Mouse (Mus musculus): ENCODE data around the gene Zfp106. TPM values are rescaled to one million over a fixed set of nuclear protein-coding genes. Genes with fewer than 3 reads are reported as not detected.
"Not testable (repeated sequence)": the region's sequence is repeated elsewhere in the genome, so short reads cannot be mapped to it uniquely, and the experiment has no call there.

The Zfp106 gene
- polyA plus RNA-seq, 1 experiment from 2014 or later: 42.4 TPM

- not testable (repeated sequence) for H3K4me1 ChIP-seq; H3K4me2 ChIP-seq; H3K9me3 ChIP-seq; H3K9ac ChIP-seq; H3K36me3 ChIP-seq; H3K4me3 ChIP-seq; H3K27ac ChIP-seq; H3K27me3 ChIP-seq; ATAC-seq (ENCODE audit: borderline replicate concordance, extremely low read depth, low FRiP score, low TSS enrichment)
- 95% methylated on average over 3 of the region's 3 CpGs for WGBS
These were observed 8.5 kb upstream of the Zfp106 start for GRCm38 (mm10) chr2:120572161-120572560.

- Histone ChIP-seq H3K27ac (no peak overlapping the region), H3K36me3 (peaks cover 4% of the 10 kb centered on the region), H3K9ac (no peak overlapping the region), H3K4me1 (peaks cover 8% of the 10 kb centered on the region), H3K4me2 (no peak overlapping the region), H3K27me3 (no peaks in the 10 kb centered on the region), H3K9me3 (no peaks in the 10 kb centered on the region), H3K4me3 (no peak overlapping the region)
- no peak for ATAC-seq (ENCODE audit: borderline replicate concordance, extremely low read depth, low FRiP score, low TSS enrichment)
- WGBS: 95% methylated on average over 3 of the region's 3 CpGs
These were observed 7.4 kb upstream of the Zfp106 start for GRCm38 (mm10) chr2:120571081-120571480.

- Histone ChIP-seq H3K36me3 (peaks cover 4% of the 10 kb centered on the region), H3K27ac (peak overlapping the region; percentile 92), H3K9ac (peak overlapping the region; percentile 69), H3K27me3 (no peaks in the 10 kb centered on the region), H3K4me2 (peak overlapping the region; percentile 66), H3K4me3 (peak overlapping the region; percentile 61), H3K9me3 (no peaks in the 10 kb centered on the region), H3K4me1 (peaks cover 14% of the 10 kb centered on the region)
- peak; percentile 61 for ATAC-seq (ENCODE audit: borderline replicate concordance, extremely low read depth, low FRiP score, low TSS enrichment)
- WGBS: under 1% methylated on average over 22 of the region's 22 CpGs
These were observed 4.2 kb upstream of the Zfp106 start for GRCm38 (mm10) chr2:120567798-120568320.

GRCm38 (mm10) chr2:120566886-120567797 lies 3.5 kb upstream of the Zfp106 start, which contains the start of gene Snap23:
Gene Snap23 (plus strand): TSS chr2:120567671.
- peak; percentile 96 for ATAC-seq (ENCODE audit: borderline replicate concordance, extremely low read depth, low FRiP score, low TSS enrichment)
- Histone ChIP-seq H3K4me1 (peaks cover 20% of the 10 kb centered on the region), H3K27me3 (no peaks in the 10 kb centered on the region), H3K9ac (peak within 1 kb of the TSS; percentile 69), H3K4me3 (peak within 1 kb of the TSS; percentile 61), H3K36me3 (peaks cover 4% of the 10 kb centered on the region), H3K27ac (peak within 1 kb of the TSS; percentile 92), H3K4me2 (peak within 1 kb of the TSS; percentile 66), H3K9me3 (no peaks in the 10 kb centered on the region)
- WGBS: under 1% methylated on average over 42 of the region's 42 CpGs

GRCm38 (mm10) chr2:120565363-120565762 lies 1.7 kb upstream of the Zfp106 start:
- no peak overlapping the region for H3K4me2 ChIP-seq
- no peak for ATAC-seq (ENCODE audit: borderline replicate concordance, extremely low read depth, low FRiP score, low TSS enrichment)
- H3K36me3 ChIP-seq: no peaks in the 10 kb centered on the region
- H3K9me3 ChIP-seq: no peaks in the 10 kb centered on the region
- no peak overlapping the region for H3K27ac ChIP-seq
- H3K9ac ChIP-seq: no peak overlapping the region
- 70% methylated on average over 2 of the region's 2 CpGs for WGBS
- no peak overlapping the region for H3K4me3 ChIP-seq
- H3K4me1 ChIP-seq: peaks cover 25% of the 10 kb centered on the region
- H3K27me3 ChIP-seq: no peaks in the 10 kb centered on the region

- WGBS: 87% methylated on average over 4 of the region's 4 CpGs
- ATAC-seq (ENCODE audit: borderline replicate concordance, extremely low read depth, low FRiP score, low TSS enrichment); H3K9me3 ChIP-seq; H3K36me3 ChIP-seq; H3K27ac ChIP-seq; H3K9ac ChIP-seq; H3K27me3 ChIP-seq; H3K4me2 ChIP-seq; H3K4me3 ChIP-seq: not testable (repeated sequence)
- H3K4me1 ChIP-seq: peaks cover 25% of the 10 kb centered on the region
These were observed 1.0 kb upstream of the Zfp106 start for GRCm38 (mm10) chr2:120564548-120565188.

- peaks cover 17% of the 10 kb centered on the region for H3K4me1 ChIP-seq
- no peaks in the 10 kb centered on the region for H3K27me3 ChIP-seq
- WGBS: 17% methylated on average over 9 of the region's 9 CpGs
- no peak for ATAC-seq (ENCODE audit: borderline replicate concordance, extremely low read depth, low FRiP score, low TSS enrichment)
- peak overlapping the region; percentile 71 for H3K4me2 ChIP-seq
- no peaks in the 10 kb centered on the region for H3K36me3 ChIP-seq
- H3K9me3 ChIP-seq: no peaks in the 10 kb centered on the region
- H3K27ac ChIP-seq: no peak overlapping the region
- peak overlapping the region; percentile 88 for H3K9ac ChIP-seq
- peak overlapping the region; percentile 82 for H3K4me3 ChIP-seq
These were observed 796 bp downstream of the Zfp106 start for GRCm38 (mm10) chr2:120562859-120563234.

GRCm38 (mm10) chr2:120561524-120561923 lies 2.1 kb downstream of the Zfp106 start:
- ATAC-seq (ENCODE audit: borderline replicate concordance, extremely low read depth, low FRiP score, low TSS enrichment): no peak
- Histone ChIP-seq H3K4me2 (no peak overlapping the region), H3K27ac (no peak overlapping the region), H3K4me3 (no peak overlapping the region), H3K36me3 (no peaks in the 10 kb centered on the region), H3K9ac (no peak overlapping the region), H3K9me3 (no peaks in the 10 kb centered on the region), H3K27me3 (no peaks in the 10 kb centered on the region), H3K4me1 (peaks cover 17% of the 10 kb centered on the region)
- 67% methylated on average over 1 of the region's 1 CpGs for WGBS

GRCm38 (mm10) chr2:120558813-120559212 lies 4.8 kb downstream of the Zfp106 start:
- no peak for ATAC-seq (ENCODE audit: borderline replicate concordance, extremely low read depth, low FRiP score, low TSS enrichment)
- H3K27ac ChIP-seq: no peak overlapping the region
- no peak overlapping the region for H3K4me3 ChIP-seq
- peaks cover 14% of the 10 kb centered on the region for H3K4me1 ChIP-seq
- H3K9me3 ChIP-seq: no peaks in the 10 kb centered on the region
- H3K4me2 ChIP-seq: no peak overlapping the region
- H3K27me3 ChIP-seq: no peaks in the 10 kb centered on the region
- WGBS: 80% methylated on average over 3 of the region's 3 CpGs
- H3K9ac ChIP-seq: no peak overlapping the region
- peaks cover 8% of the 10 kb centered on the region for H3K36me3 ChIP-seq

GRCm38 (mm10) chr2:120556868-120557267 lies 6.8 kb downstream of the Zfp106 start:
- Histone ChIP-seq H3K9me3 (no peaks in the 10 kb centered on the region), H3K4me2 (no peak overlapping the region), H3K4me1 (0 out of 2 replicates have a peak, but pooled peaks cover 3% of the 10 kb centered on the region), H3K27ac (no peak overlapping the region), H3K36me3 (peaks cover 22% of the 10 kb centered on the region), H3K9ac (no peak overlapping the region), H3K27me3 (no peaks in the 10 kb centered on the region), H3K4me3 (no peak overlapping the region)
- ATAC-seq (ENCODE audit: borderline replicate concordance, extremely low read depth, low FRiP score, low TSS enrichment): no peak
- 47% methylated on average over 3 of the region's 3 CpGs for WGBS

GRCm38 (mm10) chr2:120544732-120545131 lies 18.9 kb downstream of the Zfp106 start:
- H3K4me3 ChIP-seq: no peak overlapping the region
- no peak overlapping the region for H3K9ac ChIP-seq
- no peaks in the 10 kb centered on the region for H3K9me3 ChIP-seq
- H3K36me3 ChIP-seq: peaks cover 21% of the 10 kb centered on the region
- ATAC-seq (ENCODE audit: borderline replicate concordance, extremely low read depth, low FRiP score, low TSS enrichment): no peak
- no peaks in the 10 kb centered on the region for H3K27me3 ChIP-seq
- WGBS: 96% methylated on average over 2 of the region's 2 CpGs
- no peak overlapping the region for H3K27ac ChIP-seq
- no peak overlapping the region for H3K4me2 ChIP-seq
- peaks cover 9% of the 10 kb centered on the region for H3K4me1 ChIP-seq

- WGBS: 0% methylated on average over 1 of the region's 1 CpGs
- Histone ChIP-seq H3K4me1 (peaks cover 17% of the 10 kb centered on the region), H3K4me3 (no peak overlapping the region; the same call in 1 of the 2 replicates), H3K27ac (peak overlapping the region; percentile 76), H3K9me3 (no peaks in the 10 kb centered on the region), H3K9ac (no peak overlapping the region), H3K4me2 (peak overlapping the region; percentile 36), H3K36me3 (peaks cover 21% of the 10 kb centered on the region), H3K27me3 (no peaks in the 10 kb centered on the region)
- peak; percentile 98 for ATAC-seq (ENCODE audit: borderline replicate concordance, extremely low read depth, low FRiP score, low TSS enrichment)
These were observed 23.9 kb downstream of the Zfp106 start for GRCm38 (mm10) chr2:120539778-120540208.
